Mouse (Mus musculus): Measurements from ENCODE around the gene Slc26a8. TPM values are rescaled to one million over a fixed set of nuclear protein-coding genes. Genes with fewer than 3 reads are reported as not detected.

Gene Slc26a8
- polyA plus RNA-seq, 1 experiment from 2014 or later: 0.77 TPM

- Histone ChIP-seq H3K36me3 (replicated peaks) (no peaks in the 10 kb centered on the region), H3K27ac (replicated peaks) (no peak overlapping the region), H3K9me3 (no peaks in the 10 kb centered on the region; the same call in 1 of the 2 replicates), H3K4me3 (no peak overlapping the region), H3K4me1 (0 out of 2 replicates have a peak, but pooled peaks cover 5% of the 10 kb centered on the region), H3K27me3 (replicated peaks; ENCODE audit: low read depth, poor library complexity, severe bottlenecking) (no peaks in the 10 kb centered on the region)
- DNase-seq (ENCODE audit: low spot score): no peak
- WGBS: 76% methylated on average over 13 of the region's 13 CpGs
Observed at GRCm38 (mm10) chr17:28682311-28683084, 7.5 kb downstream of the Slc26a8 start.

- Histone ChIP-seq H3K27ac (replicated peaks) (no peak overlapping the region), H3K4me1 (no peaks in the 10 kb centered on the region), H3K27me3 (replicated peaks; ENCODE audit: low read depth, poor library complexity, severe bottlenecking) (no peaks in the 10 kb centered on the region), H3K4me3 (no peak overlapping the region), H3K9me3 (no peaks in the 10 kb centered on the region), H3K36me3 (replicated peaks) (no peaks in the 10 kb centered on the region)
- no peak for DNase-seq (ENCODE audit: low spot score)
- WGBS: 80% methylated on average over 6 of the region's 6 CpGs
Observed at GRCm38 (mm10) chr17:28659564-28659963, 30.5 kb downstream of the Slc26a8 start.

GRCm38 (mm10) chr17:28657936-28658335, 32.1 kb downstream of the Slc26a8 start:
- Histone ChIP-seq H3K27me3 (replicated peaks; ENCODE audit: low read depth, poor library complexity, severe bottlenecking) (no peaks in the 10 kb centered on the region), H3K9me3 (no peaks in the 10 kb centered on the region), H3K27ac (replicated peaks) (no peak overlapping the region), H3K4me3 (no peak overlapping the region), H3K36me3 (replicated peaks) (no peaks in the 10 kb centered on the region), H3K4me1 (no peaks in the 10 kb centered on the region)
- WGBS: 66% methylated on average over 4 of the region's 4 CpGs
- no peak for DNase-seq (ENCODE audit: low spot score)

- no peak overlapping the region for H3K4me3 ChIP-seq
- no peak for DNase-seq (ENCODE audit: low spot score)
- no peaks in the 10 kb centered on the region for H3K4me1 ChIP-seq
- H3K36me3 ChIP-seq (replicated peaks): no peaks in the 10 kb centered on the region
- H3K9me3 ChIP-seq: no peaks in the 10 kb centered on the region
- 78% methylated on average over 3 of the region's 3 CpGs for WGBS
- H3K27me3 ChIP-seq (replicated peaks; ENCODE audit: low read depth, poor library complexity, severe bottlenecking): no peaks in the 10 kb centered on the region
- H3K27ac ChIP-seq (replicated peaks): no peak overlapping the region
Observed at GRCm38 (mm10) chr17:28650268-28650667, 39.8 kb downstream of the Slc26a8 start.

- WGBS: 49% methylated on average over 6 of the region's 6 CpGs
- no peak overlapping the region for H3K27ac ChIP-seq (replicated peaks)
- no peaks in the 10 kb centered on the region for H3K36me3 ChIP-seq (replicated peaks)
- H3K4me3 ChIP-seq: no peak overlapping the region
- no peaks in the 10 kb centered on the region for H3K4me1 ChIP-seq
- no peaks in the 10 kb centered on the region for H3K27me3 ChIP-seq (replicated peaks; ENCODE audit: low read depth, poor library complexity, severe bottlenecking)
- peak; percentile 38 for DNase-seq (ENCODE audit: low spot score)
- H3K9me3 ChIP-seq: no peaks in the 10 kb centered on the region
Observed at GRCm38 (mm10) chr17:28648607-28649370, 41.2 kb downstream of the Slc26a8 start.

- no peak for DNase-seq (ENCODE audit: low spot score)
- H3K4me3 ChIP-seq: no peak overlapping the region
Observed at GRCm38 (mm10) chr17:28646221-28646620, 43.8 kb downstream of the Slc26a8 start.

GRCm38 (mm10) chr17:28644112-28644511, 45.9 kb downstream of the Slc26a8 start:
- Histone ChIP-seq H3K4me3 (no peak overlapping the region), H3K36me3 (replicated peaks) (no peaks in the 10 kb centered on the region), H3K27ac (replicated peaks) (no peak overlapping the region), H3K9me3 (no peaks in the 10 kb centered on the region), H3K27me3 (replicated peaks; ENCODE audit: low read depth, poor library complexity, severe bottlenecking) (no peaks in the 10 kb centered on the region), H3K4me1 (no peaks in the 10 kb centered on the region)
- 49% methylated on average over 4 of the region's 4 CpGs for WGBS
- DNase-seq (ENCODE audit: low spot score): no peak

More at GRCm38 (mm10) chr17:28646221-28646620, 43.8 kb downstream of the Slc26a8 start:
- WGBS: 64% methylated on average over 3 of the region's 3 CpGs
- Histone ChIP-seq H3K27me3 (replicated peaks; ENCODE audit: low read depth, poor library complexity, severe bottlenecking) (no peaks in the 10 kb centered on the region), H3K27ac (replicated peaks) (no peak overlapping the region), H3K36me3 (replicated peaks) (no peaks in the 10 kb centered on the region), H3K9me3 (no peaks in the 10 kb centered on the region), H3K4me1 (no peaks in the 10 kb centered on the region)

GRCm38 (mm10) chr17:28643697-28644096, 46.3 kb downstream of the Slc26a8 start:
- Histone ChIP-seq H3K4me3 (no peak overlapping the region), H3K27ac (replicated peaks) (no peak overlapping the region), H3K27me3 (replicated peaks; ENCODE audit: low read depth, poor library complexity, severe bottlenecking) (no peaks in the 10 kb centered on the region), H3K36me3 (replicated peaks) (no peaks in the 10 kb centered on the region), H3K9me3 (no peaks in the 10 kb centered on the region), H3K4me1 (no peaks in the 10 kb centered on the region)
- no peak for DNase-seq (ENCODE audit: low spot score)
- 43% methylated on average over 3 of the region's 3 CpGs for WGBS

- Histone ChIP-seq H3K4me1 (no peaks in the 10 kb centered on the region), H3K4me3 (no peak overlapping the region), H3K27me3 (replicated peaks; ENCODE audit: low read depth, poor library complexity, severe bottlenecking) (no peaks in the 10 kb centered on the region), H3K27ac (replicated peaks) (no peak overlapping the region), H3K9me3 (no peaks in the 10 kb centered on the region), H3K36me3 (replicated peaks) (no peaks in the 10 kb centered on the region)
- no peak for DNase-seq (ENCODE audit: low spot score)
- WGBS: 90% methylated on average over 3 of the region's 3 CpGs
Observed at GRCm38 (mm10) chr17:28640113-28640512, 49.9 kb downstream of the Slc26a8 start.

- Histone ChIP-seq H3K4me3 (no peak overlapping the region), H3K27ac (replicated peaks) (no peak overlapping the region), H3K9me3 (no peaks in the 10 kb centered on the region), H3K4me1 (no peaks in the 10 kb centered on the region), H3K27me3 (replicated peaks; ENCODE audit: low read depth, poor library complexity, severe bottlenecking) (no peaks in the 10 kb centered on the region), H3K36me3 (replicated peaks) (no peaks in the 10 kb centered on the region)
- no peak for DNase-seq (ENCODE audit: low spot score)
- 94% methylated on average over 7 of the region's 7 CpGs for WGBS
Observed at GRCm38 (mm10) chr17:28637711-28638690, 52.0 kb downstream of the Slc26a8 start.

GRCm38 (mm10) chr17:28635842-28636241, 54.2 kb downstream of the Slc26a8 start:
- H3K36me3 ChIP-seq (replicated peaks): no peaks in the 10 kb centered on the region
- no peak overlapping the region for H3K4me3 ChIP-seq
- no peaks in the 10 kb centered on the region for H3K9me3 ChIP-seq
- no peak for DNase-seq (ENCODE audit: low spot score)
- peaks cover 9% of the 10 kb centered on the region for H3K4me1 ChIP-seq
- 73% methylated on average over 5 of the region's 5 CpGs for WGBS
- no peaks in the 10 kb centered on the region for H3K27me3 ChIP-seq (replicated peaks; ENCODE audit: low read depth, poor library complexity, severe bottlenecking)
- H3K27ac ChIP-seq (replicated peaks): no peak overlapping the region

GRCm38 (mm10) chr17:28629125-28629524, 60.9 kb downstream of the Slc26a8 start:
- H3K27ac ChIP-seq (replicated peaks): no peak overlapping the region
- DNase-seq (ENCODE audit: low spot score): no peak
- WGBS: 51% methylated on average over 3 of the region's 3 CpGs
- no peaks in the 10 kb centered on the region for H3K9me3 ChIP-seq
- peaks cover 23% of the 10 kb centered on the region for H3K4me1 ChIP-seq
- no peak overlapping the region for H3K4me3 ChIP-seq
- no peaks in the 10 kb centered on the region for H3K27me3 ChIP-seq (replicated peaks; ENCODE audit: low read depth, poor library complexity, severe bottlenecking)
- H3K36me3 ChIP-seq (replicated peaks): no peaks in the 10 kb centered on the region
